Mouse (Mus musculus) 416B (cell line): ENCODE data around the gene Tnik.

Experiments used
- DNase-seq: peaks from one replicate; pipeline ENCODE4 v3.0.0; 2011; ENCODE audit warnings: low read depth

Tnik gene

GRCm38 (mm10) chr3:28263948-28264840, 1.2 kb downstream of the Tnik start:
- DNase-seq = peak; percentile 81

GRCm38 (mm10) chr3:28264841-28265150, 1.8 kb downstream of the Tnik start:
- DNase-seq = no peak

- no peak for DNase-seq
Observed at GRCm38 (mm10) chr3:28265183-28265582, 2.2 kb downstream of the Tnik start.

GRCm38 (mm10) chr3:28265656-28266055, 2.6 kb downstream of the Tnik start:
- no peak for DNase-seq

GRCm38 (mm10) chr3:28267211-28267610, 4.2 kb downstream of the Tnik start:
- no peak for DNase-seq

GRCm38 (mm10) chr3:28269716-28270115, 6.7 kb downstream of the Tnik start:
- no peak for DNase-seq

GRCm38 (mm10) chr3:28271884-28272283, 8.9 kb downstream of the Tnik start:
- DNase-seq = no peak

GRCm38 (mm10) chr3:28274763-28275162, 11.7 kb downstream of the Tnik start:
- DNase-seq = no peak

GRCm38 (mm10) chr3:28289693-28290092, 26.7 kb downstream of the Tnik start:
- no peak for DNase-seq

GRCm38 (mm10) chr3:28301378-28301777, 38.4 kb downstream of the Tnik start:
- peak; percentile 94 for DNase-seq

- DNase-seq = no peak
Observed at GRCm38 (mm10) chr3:28303915-28304314, 40.9 kb downstream of the Tnik start.

GRCm38 (mm10) chr3:28306852-28307251, 43.8 kb downstream of the Tnik start:
- DNase-seq = no peak

- DNase-seq = no peak
Observed at GRCm38 (mm10) chr3:28314438-28314837, 51.4 kb downstream of the Tnik start.

GRCm38 (mm10) chr3:28317339-28317738, 54.3 kb downstream of the Tnik start:
- no peak for DNase-seq

- DNase-seq = no peak
Observed at GRCm38 (mm10) chr3:28321635-28322034, 58.6 kb downstream of the Tnik start.

GRCm38 (mm10) chr3:28325613-28326233, 62.7 kb downstream of the Tnik start:
- DNase-seq = no peak

GRCm38 (mm10) chr3:28332316-28332715, 69.3 kb downstream of the Tnik start:
- no peak for DNase-seq

GRCm38 (mm10) chr3:28333869-28334268, 70.9 kb downstream of the Tnik start:
- DNase-seq = no peak

- DNase-seq = no peak
Observed at GRCm38 (mm10) chr3:28334547-28334946, 71.5 kb downstream of the Tnik start.

GRCm38 (mm10) chr3:28340071-28340470, 77.1 kb downstream of the Tnik start:
- no peak for DNase-seq

GRCm38 (mm10) chr3:28343204-28343603, 80.2 kb downstream of the Tnik start:
- peak; percentile 34 for DNase-seq

GRCm38 (mm10) chr3:28343661-28344060, 80.6 kb downstream of the Tnik start:
- no peak for DNase-seq

- no peak for DNase-seq
Observed at GRCm38 (mm10) chr3:28345446-28345845, 82.4 kb downstream of the Tnik start.

GRCm38 (mm10) chr3:28345961-28346360, 82.9 kb downstream of the Tnik start:
- no peak for DNase-seq
